Mouse (Mus musculus): ENCODE measurements around the gene Pkd1.

DNA sequence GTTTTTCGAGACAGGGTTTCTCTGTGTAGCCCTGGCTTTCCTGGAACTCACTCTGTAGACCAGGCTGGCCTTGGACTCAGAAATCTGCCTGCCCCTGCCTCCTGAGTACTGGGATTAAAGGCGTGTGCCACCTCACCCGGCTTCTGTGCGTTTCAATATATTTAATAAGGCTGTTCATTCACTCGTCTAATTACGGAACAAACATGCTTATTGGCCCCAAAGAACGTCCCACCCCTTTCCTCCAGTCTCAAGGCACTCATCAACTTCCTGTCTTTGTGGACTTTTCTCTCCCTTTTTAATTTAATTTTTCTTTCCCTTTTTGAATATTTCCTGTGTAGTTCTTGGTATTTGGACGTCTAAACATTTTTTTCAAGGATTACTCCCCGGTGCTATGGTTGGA lies 1.2 kb upstream of the Pkd1 start:
- no peak for TF ChIP-seq POLR2A (IDR thresholded peaks at IDR 0.05; ENCODE audit: low read depth, low read length)
- no peak for TF ChIP-seq CTCF (conservative IDR thresholded peaks at IDR 0.05; ENCODE audit: insufficient read depth, insufficient read length, low read depth, low read length)

Measured in kidney, adult 2 months (tissue).